Mouse (Mus musculus) c-Kit-positive CD71-positive TER-119-negative erythroid progenitor cells, embryonic 14.5 days (primary cell): ENCODE results near the gene Nod2.

ENCODE experiments used
- DNase-seq: peaks from one replicate; pipeline ENCODE4 v3.0.0-alpha.2; 2013; ENCODE audit warnings: low read depth

Nod2 gene

DNA sequence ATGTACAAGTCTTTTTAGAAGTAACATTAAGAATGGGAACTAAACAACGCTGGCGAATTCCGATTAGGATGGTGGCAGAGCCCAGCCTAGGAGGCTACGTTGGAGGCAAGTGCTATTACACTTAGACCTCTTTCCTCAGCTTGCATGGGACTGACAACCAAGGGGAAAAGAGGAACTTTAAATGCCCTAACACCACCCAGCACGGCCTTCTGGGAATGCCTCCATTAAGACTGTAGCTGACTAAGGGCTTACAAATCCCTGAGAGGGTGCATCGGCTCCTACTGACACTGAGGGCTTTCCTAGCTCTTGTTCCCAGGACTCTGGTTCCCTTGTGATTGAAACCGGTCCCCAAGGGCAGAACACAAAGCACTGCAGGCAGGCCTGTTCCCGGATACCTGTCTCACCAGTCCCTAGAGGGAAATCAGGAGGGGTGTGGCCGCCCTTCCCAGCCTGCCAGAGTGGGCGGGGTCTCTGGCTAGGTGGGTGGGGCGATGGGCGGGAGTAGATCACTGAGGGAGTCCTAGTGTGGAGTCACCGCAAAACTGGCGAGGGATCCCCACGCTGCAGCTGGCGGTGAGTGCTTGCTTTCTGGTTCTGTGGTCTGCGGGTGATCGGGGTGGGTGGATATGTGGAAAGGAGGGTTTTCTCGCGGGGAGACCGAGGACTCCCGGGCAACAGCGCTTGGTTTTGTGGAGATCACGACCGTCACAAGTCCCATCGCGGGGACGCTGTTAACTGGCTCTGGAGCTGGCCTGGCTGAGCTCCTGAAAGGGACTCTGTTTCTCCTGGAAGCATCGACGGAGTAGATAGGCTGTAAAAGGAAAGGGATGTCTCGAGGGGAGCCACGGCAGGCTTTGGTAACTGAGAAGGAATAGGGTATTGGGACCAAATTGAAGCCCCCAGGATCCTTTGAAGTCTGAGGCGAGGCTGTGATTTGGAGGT is at the start of gene Nod2:
Gene Nod2, plus strand, starts transcription at position 479 of the 942 bp plus-strand sequence.
- DNase-seq = peak; percentile 44

DNA sequence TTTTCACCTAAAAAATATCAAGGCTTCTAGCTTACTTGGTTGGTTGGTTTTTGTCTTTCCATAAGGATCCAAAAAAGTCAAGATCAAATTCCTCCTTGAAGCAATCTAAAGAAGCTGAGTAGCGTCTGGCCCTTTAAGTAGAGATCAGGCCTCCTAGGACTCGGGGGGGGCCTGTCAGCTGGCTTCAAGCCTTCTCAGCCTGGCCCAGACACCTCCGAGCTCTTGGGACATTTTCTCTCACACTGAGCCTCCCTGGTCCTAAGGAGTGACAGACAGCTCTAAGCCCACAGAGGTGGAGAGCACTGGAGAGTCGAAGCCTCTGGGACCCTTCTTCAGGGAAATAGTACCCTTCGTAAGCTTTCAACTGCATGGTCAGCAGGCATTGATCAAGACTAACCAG is 48.5 kb upstream of the Nod2 start:
- no peak for DNase-seq

DNA sequence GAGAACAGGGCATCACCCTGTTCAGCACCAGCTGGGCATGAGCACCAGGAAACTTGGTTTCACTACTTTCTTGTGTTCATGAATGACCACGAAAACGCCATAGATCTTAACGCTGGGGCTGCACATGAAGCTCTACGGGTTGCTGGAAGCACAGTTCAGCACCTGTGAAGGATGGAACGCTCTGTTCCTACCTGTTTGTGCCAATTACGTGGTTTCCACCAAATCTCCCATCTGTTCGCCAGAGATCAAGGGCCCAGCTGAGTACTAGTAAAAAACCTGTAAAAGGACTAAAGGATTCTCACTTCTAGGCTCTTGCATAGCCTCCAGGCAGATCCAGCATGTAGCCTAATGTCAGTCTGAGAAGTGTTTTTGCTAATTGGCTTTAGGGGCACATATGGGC is 47.6 kb upstream of the Nod2 start:
- no peak for DNase-seq

DNA sequence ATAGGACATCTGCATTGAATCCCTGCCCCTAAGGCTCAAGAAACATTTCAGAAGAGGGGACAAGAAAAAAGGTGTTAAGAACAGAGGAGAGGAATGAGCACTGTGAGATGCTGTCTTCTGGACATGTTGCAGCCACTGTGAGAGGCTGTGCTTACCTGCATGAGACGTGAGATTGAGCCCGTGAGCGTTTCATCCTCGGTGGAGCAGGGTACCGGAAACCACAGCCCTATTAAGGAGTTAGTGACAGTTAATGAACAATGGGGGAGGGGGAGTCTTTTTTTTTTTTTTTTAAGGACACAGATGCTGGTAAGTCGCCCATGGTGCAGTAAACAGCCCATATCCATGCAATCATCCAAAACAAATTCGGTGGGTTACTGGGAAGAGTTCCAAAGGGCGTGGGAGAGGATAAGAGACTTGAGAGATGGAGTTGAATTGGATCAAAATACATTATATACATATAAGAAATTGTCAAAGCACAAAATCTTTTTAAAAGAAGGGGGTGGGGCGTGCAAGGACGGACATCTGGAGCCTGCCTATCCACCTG is 43.6 kb upstream of the Nod2 start:
- no peak for DNase-seq

DNA sequence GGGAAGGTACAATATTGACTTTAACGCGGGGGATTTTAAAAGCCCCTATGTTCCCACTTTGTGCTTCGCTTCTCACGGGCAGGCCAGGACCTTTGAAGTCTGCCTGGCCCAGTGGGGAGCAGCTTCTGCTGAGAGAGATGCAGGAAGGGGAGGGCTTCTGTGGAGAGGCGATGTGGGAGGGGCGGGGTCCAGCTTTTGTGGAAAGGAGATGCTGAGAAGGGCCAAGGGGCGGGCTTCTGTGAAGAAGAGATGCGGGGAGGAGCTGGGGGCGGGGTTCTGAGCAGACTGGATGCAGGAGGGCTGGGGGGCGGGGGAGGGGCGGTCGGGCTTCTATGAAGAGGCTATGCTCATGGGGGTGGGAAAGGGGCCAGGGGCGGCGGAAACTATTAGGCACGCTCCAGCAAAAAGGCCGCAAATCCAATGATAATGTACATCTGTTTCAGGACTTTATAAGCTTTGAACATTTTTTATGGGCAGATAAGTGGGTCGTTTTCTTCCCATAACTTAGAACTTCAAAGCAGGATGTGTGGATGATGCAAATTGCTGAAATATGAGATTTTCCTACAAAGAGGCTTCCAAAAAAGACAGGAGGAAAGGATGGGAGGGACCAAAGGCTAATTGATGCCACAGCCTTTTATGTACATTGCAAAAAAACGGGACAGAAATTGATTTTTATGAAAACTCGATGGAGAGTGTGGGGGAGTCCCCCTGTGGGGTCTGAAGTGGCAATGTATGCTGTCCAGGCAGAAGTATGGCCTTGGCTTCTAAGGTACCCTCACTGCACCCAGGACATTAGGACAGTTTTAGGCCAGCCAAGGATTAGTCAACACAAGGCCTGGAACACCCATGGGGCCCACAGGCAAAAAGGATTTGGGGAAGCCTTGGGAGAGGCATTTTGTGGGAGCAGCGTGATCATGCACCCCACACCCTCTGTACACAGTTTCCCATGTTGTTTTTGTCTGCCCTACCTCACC is 42.8 kb upstream of the Nod2 start:
- DNase-seq = no peak

DNA sequence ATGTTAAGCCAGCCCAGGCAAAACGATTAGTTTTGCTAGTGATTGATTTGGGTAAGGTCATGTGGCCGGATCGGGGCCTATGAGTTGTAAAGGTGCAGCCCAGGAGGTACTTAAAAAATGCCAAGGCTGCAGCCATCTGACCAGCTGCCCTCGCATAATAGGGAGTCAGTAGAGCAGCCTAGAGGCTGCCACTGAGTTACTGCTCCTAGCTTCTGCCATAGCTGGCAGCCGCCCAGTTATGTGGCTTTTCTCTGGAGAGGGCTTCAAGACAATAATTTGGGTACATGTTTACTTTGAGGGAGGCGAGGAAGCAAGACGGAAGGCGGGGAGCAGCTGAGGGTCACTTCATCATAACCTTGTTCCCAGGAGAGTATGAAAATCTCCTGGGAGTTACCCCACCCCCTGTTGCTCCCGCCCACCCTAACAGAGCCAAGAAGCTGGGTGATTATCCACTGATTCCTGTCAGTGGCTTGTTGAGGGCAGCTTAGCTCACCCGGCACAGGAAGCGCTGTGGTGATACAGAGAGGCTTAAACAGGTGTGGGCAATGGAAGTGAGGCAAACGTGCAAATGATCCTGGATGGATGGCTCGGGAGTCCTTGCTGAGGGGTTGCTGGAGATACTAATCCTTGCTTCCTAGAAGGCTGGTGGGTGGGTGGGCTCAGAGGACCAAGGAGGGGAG is 41.6 kb upstream of the Nod2 start:
- DNase-seq = no peak

DNA sequence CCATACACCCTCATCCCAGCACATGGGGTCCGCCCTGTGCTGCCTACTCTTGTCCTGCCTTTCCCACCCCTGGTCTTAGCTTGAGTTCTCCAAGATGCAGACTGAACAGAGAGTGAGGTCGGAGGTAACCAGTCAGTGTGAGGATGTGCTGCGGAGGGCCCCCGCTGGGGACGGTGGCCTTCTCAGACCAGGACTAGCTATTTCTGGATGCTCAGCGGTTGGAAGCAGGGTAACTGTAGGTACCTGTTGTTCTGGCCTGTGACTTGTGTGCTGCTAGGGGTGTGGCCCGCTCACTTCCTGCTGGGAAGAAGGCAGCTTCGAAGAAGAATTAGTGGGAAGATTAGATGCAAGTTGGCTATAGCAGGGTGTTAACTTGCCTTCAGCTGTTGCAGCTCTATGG is 38.1 kb upstream of the Nod2 start:
- DNase-seq = no peak

DNA sequence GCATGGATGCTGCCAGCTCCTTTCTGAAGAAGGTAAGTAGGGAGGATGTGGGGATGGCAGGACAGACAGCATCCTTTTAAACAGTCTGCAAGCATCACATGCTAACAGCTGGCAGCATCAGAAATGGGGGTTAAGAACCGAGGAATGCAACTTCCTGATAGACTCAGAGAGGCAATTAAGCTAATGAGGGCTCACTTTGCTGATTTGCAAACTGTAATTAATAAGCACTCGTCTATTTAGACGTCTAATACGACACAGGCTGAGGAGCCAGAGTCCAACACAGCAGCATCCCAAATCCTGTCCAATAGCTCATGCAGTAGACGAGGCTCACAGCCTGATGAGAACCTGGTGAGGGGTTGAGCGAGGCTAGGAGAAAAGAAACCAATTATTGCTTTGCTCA is 36.8 kb upstream of the Nod2 start:
- no peak for DNase-seq

DNA sequence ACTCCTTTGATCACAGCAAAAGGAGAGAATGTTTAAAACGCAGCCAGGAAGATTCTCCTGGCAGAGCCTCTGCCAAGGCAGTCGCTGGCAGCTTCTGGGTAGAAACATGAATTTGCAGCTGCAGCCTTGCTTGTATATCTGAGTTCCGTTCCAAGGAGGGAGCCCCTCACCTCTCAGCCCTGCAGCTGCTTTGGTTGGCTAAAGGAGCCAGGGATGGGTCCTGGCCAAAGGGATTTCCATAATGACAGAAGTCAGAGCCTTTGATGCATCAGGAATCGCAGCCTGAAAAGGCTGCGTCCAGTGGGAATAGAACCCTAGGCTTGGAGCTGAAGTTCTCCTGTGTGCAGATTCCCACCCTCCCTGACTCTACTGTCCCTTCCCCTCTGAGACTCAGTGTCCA is 32.1 kb upstream of the Nod2 start:
- DNase-seq = no peak

DNA sequence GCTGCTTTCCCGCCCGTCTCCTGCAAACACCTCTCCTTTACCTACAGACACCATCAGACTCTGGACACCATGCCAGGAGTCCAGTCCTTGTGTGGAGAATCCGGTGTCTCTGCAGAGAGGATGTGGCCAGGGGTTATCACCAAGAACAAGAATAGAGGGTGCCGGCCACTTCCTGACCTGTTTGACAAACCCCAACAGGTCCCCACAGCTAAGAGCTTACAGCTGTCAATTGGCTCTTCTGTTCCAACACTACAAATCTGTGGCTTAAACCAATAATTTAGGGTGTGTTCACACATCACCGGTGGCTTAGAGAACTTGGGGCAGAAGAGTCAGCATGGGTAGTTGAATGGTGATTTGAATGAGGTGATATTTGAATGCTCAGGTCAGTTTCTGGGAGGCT is 28.5 kb upstream of the Nod2 start:
- no peak for DNase-seq

DNA sequence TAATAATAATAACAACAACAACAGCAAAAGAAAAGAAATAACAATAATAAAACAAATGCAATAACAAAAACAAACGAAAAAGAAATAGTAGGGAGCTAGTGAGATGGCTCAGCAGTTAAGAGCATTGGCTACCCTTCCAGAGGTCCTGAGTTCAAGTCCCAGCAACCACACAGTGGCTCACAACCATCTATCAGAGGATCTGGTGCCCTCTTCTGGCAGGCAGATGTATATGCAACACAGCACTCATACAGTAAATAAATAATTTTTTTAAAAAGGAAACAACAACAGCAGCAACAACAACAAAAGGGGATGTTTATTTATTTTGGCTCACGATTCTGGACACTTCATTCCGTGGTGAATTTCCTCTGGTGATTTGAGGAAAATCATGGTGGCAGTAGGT is 27.6 kb upstream of the Nod2 start:
- DNase-seq = no peak

DNA sequence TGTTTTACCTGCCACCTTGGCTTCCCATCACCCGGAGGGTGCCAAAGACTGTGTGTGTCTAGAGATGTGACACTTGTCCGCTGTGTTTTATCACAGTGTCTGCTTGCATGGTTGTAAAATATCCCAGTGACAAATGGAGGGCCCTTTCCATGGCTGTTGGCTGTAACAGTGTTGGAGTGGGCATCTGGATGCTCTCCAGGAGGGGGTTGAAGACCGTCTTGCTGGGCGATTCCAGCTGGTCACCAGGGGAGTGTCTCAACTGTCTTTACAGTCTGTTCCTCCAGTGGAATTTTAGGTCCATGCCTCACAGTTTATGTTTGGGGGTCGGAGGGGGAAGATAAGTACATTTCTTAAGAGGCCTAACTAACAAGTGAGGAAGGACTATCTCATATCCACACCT is 26.2 kb upstream of the Nod2 start:
- no peak for DNase-seq

DNA sequence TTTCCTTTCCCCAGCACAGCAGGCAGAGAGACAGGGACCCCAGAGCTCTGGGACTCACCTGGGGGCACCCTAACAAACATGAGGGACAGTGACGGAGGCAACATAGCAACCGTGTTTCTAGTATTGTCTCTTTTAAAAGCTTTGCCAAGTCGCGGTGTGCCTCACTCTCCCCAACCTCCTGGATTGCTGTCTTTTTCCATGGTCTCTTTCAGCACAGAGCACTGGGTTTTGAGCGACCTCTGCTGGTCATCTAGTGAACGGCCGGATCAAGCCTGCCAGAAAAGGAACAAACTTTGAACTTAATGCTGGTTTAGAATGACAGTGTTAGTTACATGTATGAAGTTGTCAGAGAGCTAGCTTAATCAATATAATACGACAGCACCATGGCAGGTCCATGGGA is 25.7 kb upstream of the Nod2 start:
- no peak for DNase-seq

DNA sequence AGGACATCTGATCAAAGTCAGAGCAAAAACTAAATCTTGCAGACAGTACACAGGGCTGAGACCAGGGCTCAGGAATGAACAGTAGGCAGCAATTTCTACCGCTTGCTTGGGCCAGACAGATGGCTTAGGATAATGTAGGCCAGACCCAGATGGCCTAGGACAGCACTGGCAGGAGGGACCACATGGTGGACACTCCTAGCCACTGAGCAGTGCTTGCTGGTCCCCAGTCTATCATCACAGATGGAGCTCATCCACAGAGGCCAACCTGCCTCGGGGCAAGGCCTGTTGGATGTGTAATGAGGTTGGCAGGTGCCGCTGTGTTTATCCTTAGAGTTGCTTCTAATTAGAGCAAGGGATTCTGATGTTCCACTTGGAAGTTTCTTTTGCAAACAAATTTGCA is 23.8 kb upstream of the Nod2 start:
- no peak for DNase-seq

DNA sequence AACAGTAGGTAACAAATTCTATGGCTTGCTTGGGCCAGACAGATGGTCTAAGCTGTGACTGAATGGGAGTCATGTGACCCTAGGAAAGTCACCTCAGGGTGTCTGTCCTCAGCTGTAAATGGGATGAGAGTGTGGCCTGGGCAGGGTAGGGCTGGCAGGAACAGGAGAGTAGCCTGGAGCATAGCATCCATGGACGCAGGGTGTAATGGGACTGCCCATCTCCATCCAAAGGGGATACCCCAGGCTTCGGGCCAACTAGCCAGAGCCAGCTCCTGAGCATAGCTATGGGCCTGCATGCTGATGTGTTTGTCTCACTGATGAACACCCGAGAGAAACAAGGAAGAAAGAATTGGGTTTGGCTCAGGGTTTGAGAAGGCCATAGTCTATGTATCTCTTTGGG is 22.8 kb upstream of the Nod2 start:
- no peak for DNase-seq

DNA sequence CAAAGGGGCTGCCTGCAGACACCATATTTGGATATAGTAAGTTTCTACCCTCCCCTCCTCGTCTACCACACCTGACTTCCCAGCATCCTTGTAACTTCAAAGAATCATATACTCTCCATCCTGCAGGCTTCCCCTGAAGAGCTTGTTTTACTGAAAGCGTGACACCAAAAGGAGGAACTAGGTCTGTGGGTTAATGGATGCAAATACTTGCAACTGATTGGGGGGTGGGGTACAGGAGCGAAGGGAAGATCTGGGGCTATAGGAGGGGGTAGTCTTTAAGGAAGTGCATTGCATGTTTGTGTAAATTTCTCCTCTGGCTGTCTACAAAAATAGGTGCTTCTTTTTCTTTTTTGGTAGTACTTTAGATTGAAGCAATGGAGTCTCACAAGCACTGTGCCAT is 20.7 kb upstream of the Nod2 start:
- no peak for DNase-seq

DNA sequence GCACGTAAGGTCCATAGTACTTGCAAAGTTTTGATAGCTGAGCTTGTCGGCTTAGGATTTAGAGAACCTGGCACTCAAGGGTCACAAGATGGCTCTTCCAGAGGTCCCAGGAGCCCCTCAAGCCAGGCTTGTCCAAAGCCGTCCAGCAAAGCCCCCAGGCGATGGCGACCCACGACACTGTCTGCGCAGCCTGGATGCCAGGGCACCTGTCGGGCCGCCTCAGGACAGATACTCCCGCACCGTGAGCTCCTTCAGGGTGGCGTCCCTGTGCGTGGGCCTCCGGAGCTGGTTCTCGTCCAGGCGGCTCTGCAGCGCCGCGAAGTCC is 20.2 kb upstream of the Nod2 start:
- no peak for DNase-seq

DNA sequence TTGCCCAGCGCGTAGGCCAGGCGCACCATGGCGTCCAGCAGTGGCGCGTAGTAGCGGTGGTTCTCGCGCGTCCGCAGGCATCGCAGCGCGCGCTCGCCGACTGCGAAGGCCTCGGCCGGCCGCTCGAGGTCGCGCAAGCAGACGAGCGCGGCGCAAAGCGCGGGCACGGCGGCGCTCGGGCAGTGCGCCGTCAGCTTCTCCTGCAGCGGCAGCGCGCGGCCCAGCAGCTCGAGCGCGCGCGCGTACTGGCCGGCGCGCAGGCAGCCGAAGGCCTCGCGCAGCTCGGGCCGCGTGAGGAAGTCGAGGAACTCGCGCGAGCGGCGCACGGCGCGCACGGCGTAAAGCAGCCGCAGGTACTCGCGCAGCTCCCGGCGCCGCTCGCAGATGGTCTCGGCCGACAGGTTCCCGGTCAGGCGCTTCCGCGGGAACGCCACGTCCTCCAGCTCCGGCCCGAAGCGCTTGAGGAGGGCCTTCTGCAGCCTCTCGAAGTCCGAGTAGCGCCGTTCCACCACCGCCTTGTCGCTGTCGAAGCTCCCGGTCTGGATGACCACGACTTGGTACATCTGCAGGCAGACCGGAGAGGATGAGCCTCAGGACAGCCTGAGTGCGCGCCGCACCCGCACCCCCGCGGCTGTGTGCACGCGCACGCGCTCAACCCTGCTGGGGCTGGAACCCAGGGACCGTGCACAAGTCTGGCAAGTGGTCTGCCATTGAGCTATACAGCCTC is 19.7 kb upstream of the Nod2 start:
- no peak for DNase-seq

DNA sequence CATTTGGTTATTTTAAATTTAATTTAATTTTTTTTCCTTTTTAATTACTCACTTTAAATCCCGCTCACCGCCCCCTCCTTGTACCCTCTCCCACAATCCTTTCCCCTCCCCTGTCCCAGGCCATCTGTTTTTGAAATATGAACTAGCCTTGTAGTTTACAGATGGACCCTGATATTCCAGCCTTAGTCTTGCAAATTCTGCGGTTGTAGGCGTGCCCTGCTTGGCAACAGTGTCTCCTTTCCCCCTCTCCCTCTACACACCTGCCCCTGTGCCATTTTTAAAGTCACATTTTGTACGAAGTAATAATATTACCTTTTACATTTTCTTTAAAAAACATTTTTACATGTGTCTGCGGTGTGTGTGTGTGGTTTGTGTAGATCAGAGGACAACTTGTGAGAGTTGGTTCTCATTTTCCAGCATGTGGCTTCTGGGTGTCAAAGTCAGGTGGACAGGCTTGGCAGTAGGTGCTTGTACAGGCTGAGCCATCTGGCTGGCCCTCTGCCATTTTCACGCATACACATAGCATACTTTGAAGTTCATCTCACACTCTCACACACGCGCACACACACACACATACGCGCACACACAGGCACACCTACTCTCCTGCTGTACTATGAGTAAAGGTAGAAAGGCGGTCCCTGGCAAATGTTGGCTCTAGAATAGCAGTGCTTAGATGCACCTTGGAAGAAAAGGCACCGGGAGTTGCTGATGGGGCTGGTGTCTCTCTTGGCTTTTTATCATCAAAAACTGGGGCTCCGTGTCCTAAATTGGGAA is 18.9 kb upstream of the Nod2 start:
- DNase-seq = no peak

DNA sequence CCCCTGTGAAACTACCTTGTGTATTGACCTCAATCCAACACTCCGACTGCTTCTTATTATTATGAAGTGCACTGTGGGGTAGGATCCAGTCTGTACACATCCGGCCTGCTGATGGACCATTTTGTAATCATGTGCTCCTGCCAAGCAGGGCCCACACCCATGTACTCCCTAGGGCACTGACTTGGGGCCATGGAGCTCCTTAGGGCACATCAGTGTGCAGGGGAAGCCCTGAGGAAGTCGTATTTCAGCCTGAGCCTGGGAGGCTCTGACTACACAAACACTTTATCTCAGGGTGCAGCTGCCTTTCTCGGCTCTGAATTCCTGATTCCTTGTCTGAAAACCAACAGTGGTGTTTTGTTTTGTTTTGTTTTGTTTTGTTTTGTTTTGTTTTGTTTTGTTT is 16.9 kb upstream of the Nod2 start:
- no peak for DNase-seq

DNA sequence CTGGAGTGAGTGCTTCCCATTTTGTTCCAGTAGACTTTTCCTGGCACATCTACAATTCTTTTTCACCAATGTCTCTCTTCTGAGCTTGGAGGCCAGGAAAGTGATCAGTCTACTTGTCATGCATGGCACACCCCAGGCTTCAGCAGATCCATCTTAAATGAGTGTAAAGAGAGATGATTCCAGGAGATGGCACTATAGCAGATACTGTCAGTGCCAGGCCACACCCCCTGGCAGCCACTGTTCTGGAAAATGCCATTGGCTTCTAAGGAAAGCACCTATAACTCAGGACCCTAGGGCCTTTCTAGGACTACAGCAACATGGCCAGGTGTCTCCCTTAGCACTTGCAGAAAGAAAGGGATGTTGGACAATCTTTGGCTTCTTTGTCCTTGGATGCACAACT is 16.0 kb upstream of the Nod2 start:
- no peak for DNase-seq
